Mouse (Mus musculus): ENCODE data around the gene Golga1. TPM values are rescaled to one million over a fixed set of nuclear protein-coding genes. Genes with fewer than 3 reads are reported as not detected.

The Golga1 gene
- polyA plus RNA-seq, 1 experiment = 7.7 TPM

DNA sequence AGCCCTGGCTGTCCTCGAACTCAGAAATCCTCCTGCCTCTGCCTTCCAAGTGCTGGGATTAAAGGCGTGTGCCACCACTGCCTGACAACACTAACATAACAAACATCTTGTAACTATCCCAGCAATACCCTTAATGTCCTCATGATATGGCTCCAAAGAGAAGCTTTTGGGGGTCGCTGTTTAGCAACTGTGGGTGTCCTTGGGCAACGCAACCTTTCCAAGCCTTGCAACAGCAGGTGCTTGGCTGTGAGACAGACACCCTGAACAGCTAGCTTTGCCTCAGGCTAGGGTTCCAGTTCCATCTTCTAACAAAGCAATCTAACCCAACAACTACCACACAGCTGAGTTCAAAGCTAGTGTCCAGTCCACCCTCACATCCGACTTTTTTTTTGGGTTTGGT is 61.8 kb downstream of the Golga1 start:
- Histone ChIP-seq H3K27me3 (ENCODE audit: control insufficient read depth, insufficient read depth, low read length) (no peaks in the 10 kb centered on the region), H3K4me3 (ENCODE audit: extremely low read depth, insufficient read depth, insufficient read length) (no peak overlapping the region), H3K36me3 (ENCODE audit: control insufficient read depth, insufficient read depth, low read length) (peaks cover 22% of the 10 kb centered on the region), H3K27ac (ENCODE audit: insufficient read depth, low read length) (no peak overlapping the region), H3K4me1 (ENCODE audit: control insufficient read depth, insufficient read depth, insufficient read length) (peaks cover 13% of the 10 kb centered on the region; the same call in 1 of the 2 replicates)
- 68% methylated on average over 5 of the region's 5 CpGs for WGBS
- TF ChIP-seq CTCF (IDR thresholded peaks at IDR 0.05; ENCODE audit: extremely low read depth, insufficient read depth, insufficient read length, insufficient replicate concordance) (no peak), POLR2A (IDR thresholded peaks at IDR 0.05; ENCODE audit: low read depth, low read length) (no peak)
- DNase-seq (ENCODE audit: low read depth in 1 of 2, low spot score in 2 of 2) = no peak

- H3K27me3 ChIP-seq (ENCODE audit: control insufficient read depth, insufficient read depth, low read length) = no peaks in the 10 kb centered on the region
Measured at GRCm38 (mm10) chr2:39003106-39003505, 62.2 kb downstream of the Golga1 start.

DNA sequence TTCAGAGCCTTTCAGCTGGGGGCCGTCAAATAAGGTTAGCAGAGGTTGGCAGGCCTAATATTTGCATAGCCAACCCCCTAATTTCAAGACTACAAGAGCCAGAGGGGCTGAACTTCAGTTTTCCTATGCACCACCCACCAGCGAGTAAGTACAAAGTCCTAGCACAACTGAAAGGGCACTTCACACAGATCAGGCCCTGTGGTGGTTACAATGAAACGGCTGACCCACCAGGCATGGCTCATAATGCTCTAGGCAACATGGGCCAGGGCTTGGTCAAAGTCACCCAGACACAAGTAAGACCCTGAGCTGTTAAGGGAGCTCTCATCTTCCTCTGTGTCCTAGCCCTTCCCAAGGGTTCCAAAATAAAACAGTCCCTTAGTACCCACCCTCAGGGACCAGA is 63.5 kb downstream of the Golga1 start:
- H3K4me3 ChIP-seq (ENCODE audit: extremely low read depth, insufficient read depth, insufficient read length) = no peak overlapping the region
- H3K4me1 ChIP-seq (ENCODE audit: control insufficient read depth, insufficient read depth, insufficient read length) = peaks cover 17% of the 10 kb centered on the region; the same call in 1 of the 2 replicates
- WGBS = 87% methylated on average over 3 of the region's 3 CpGs
- TF ChIP-seq POLR2A (IDR thresholded peaks at IDR 0.05; ENCODE audit: low read depth, low read length) (no peak), CTCF (IDR thresholded peaks at IDR 0.05; ENCODE audit: extremely low read depth, insufficient read depth, insufficient read length, insufficient replicate concordance) (no peak)
- H3K27me3 ChIP-seq (ENCODE audit: control insufficient read depth, insufficient read depth, low read length) = no peaks in the 10 kb centered on the region
- H3K36me3 ChIP-seq (ENCODE audit: control insufficient read depth, insufficient read depth, low read length) = peaks cover 22% of the 10 kb centered on the region
- H3K27ac ChIP-seq (ENCODE audit: insufficient read depth, low read length) = no peak overlapping the region
- no peak for DNase-seq (ENCODE audit: low read depth in 1 of 2, low spot score in 2 of 2)

More at GRCm38 (mm10) chr2:39003106-39003505, 62.2 kb downstream of the Golga1 start:
- DNase-seq (ENCODE audit: low read depth in 1 of 2, low spot score in 2 of 2) = no peak
- H3K4me3 ChIP-seq (ENCODE audit: extremely low read depth, insufficient read depth, insufficient read length) = no peak overlapping the region
- WGBS = 51% methylated on average over 8 of the region's 8 CpGs
- H3K36me3 ChIP-seq (ENCODE audit: control insufficient read depth, insufficient read depth, low read length) = peaks cover 22% of the 10 kb centered on the region
- peaks cover 13% of the 10 kb centered on the region; the same call in 1 of the 2 replicates for H3K4me1 ChIP-seq (ENCODE audit: control insufficient read depth, insufficient read depth, insufficient read length)
- TF ChIP-seq POLR2A (IDR thresholded peaks at IDR 0.05; ENCODE audit: low read depth, low read length) = no peak
- TF ChIP-seq CTCF (IDR thresholded peaks at IDR 0.05; ENCODE audit: extremely low read depth, insufficient read depth, insufficient read length, insufficient replicate concordance) = no peak
- no peak overlapping the region for H3K27ac ChIP-seq (ENCODE audit: insufficient read depth, low read length)

- TF ChIP-seq CTCF (IDR thresholded peaks at IDR 0.05; ENCODE audit: extremely low read depth, insufficient read depth, insufficient read length, insufficient replicate concordance) (no peak), POLR2A (IDR thresholded peaks at IDR 0.05; ENCODE audit: low read depth, low read length) (no peak)
- WGBS = 85% methylated on average over 4 of the region's 4 CpGs
- peaks cover 13% of the 10 kb centered on the region; the same call in 1 of the 2 replicates for H3K4me1 ChIP-seq (ENCODE audit: control insufficient read depth, insufficient read depth, insufficient read length)
- H3K27ac ChIP-seq (ENCODE audit: insufficient read depth, low read length) = no peak overlapping the region
- peaks cover 22% of the 10 kb centered on the region for H3K36me3 ChIP-seq (ENCODE audit: control insufficient read depth, insufficient read depth, low read length)
- no peaks in the 10 kb centered on the region for H3K27me3 ChIP-seq (ENCODE audit: control insufficient read depth, insufficient read depth, low read length)
- no peak overlapping the region for H3K4me3 ChIP-seq (ENCODE audit: extremely low read depth, insufficient read depth, insufficient read length)
- DNase-seq (ENCODE audit: low read depth in 1 of 2, low spot score in 2 of 2) = no peak
Measured at GRCm38 (mm10) chr2:39000587-39000919, 64.8 kb downstream of the Golga1 start.

DNA sequence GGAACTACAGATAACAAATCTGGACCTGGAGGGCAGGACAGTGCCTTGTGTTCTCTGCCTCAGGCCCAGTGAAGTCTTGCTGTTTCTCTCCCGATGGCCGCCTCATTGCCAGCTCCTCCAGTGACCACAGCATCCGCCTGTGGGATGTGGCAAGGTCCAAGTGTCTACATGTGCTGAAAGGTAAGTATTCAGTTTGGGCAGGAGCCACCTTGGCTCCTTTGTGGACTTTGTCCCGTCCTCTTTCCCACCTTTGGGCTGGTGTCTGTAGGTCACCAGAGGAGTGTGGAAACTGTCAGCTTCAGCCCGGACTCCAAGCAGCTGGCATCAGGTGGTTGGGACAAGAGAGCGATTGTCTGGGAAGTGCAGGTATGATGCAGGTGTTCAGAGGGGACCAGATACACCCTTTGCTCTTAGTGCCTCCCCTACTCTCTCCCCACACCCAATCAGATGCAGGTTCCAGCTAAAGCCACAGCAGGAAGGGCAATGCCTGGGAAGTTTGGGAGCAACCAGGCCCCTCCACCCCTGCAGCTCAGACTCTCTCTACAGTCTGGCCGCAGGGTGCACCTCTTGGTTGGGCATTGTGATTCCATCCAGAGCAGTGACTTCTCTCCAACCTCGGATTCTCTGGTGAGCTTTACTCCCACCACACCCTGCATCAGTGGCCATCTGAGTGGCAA is 65.3 kb downstream of the Golga1 start:
- Histone ChIP-seq H3K27me3 (ENCODE audit: control insufficient read depth, insufficient read depth, low read length) (no peaks in the 10 kb centered on the region), H3K27ac (ENCODE audit: insufficient read depth, low read length) (no peak overlapping the region), H3K4me1 (ENCODE audit: control insufficient read depth, insufficient read depth, insufficient read length) (peaks cover 13% of the 10 kb centered on the region; the same call in 1 of the 2 replicates), H3K4me3 (ENCODE audit: extremely low read depth, insufficient read depth, insufficient read length) (no peak overlapping the region), H3K36me3 (ENCODE audit: control insufficient read depth, insufficient read depth, low read length) (peaks cover 22% of the 10 kb centered on the region)
- DNase-seq (ENCODE audit: low read depth in 1 of 2, low spot score in 2 of 2) = no peak
- 75% methylated on average over 8 of the region's 8 CpGs for WGBS
- TF ChIP-seq POLR2A (IDR thresholded peaks at IDR 0.05; ENCODE audit: low read depth, low read length) = no peak
- TF ChIP-seq CTCF (IDR thresholded peaks at IDR 0.05; ENCODE audit: extremely low read depth, insufficient read depth, insufficient read length, insufficient replicate concordance) = no peak

DNA sequence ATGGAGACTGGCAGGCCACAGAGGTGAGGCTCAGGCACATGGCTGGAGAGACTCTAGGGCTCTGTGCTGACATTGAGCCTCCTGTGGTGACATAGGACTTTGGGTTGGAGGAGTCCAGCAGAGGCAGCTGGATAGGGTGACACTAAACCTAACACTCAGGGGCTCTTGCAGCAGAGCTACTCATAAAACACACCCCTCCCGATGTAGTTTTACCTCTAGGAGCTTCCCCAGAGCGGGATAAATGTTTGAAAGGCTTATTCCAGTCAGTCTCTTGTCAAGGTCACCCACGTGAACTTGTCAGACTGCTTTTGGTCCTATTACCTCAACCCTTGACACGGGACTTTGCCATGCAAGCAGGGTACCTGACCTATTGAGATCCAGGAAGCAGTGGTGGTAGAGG is 66.0 kb downstream of the Golga1 start:
- Histone ChIP-seq H3K4me3 (ENCODE audit: extremely low read depth, insufficient read depth, insufficient read length) (no peak overlapping the region), H3K36me3 (ENCODE audit: control insufficient read depth, insufficient read depth, low read length) (peaks cover 22% of the 10 kb centered on the region), H3K4me1 (ENCODE audit: control insufficient read depth, insufficient read depth, insufficient read length) (peaks cover 11% of the 10 kb centered on the region; the same call in 1 of the 2 replicates), H3K27me3 (ENCODE audit: control insufficient read depth, insufficient read depth, low read length) (no peaks in the 10 kb centered on the region), H3K27ac (ENCODE audit: insufficient read depth, low read length) (no peak overlapping the region)
- 70% methylated on average over 4 of the region's 4 CpGs for WGBS
- no peak for DNase-seq (ENCODE audit: low read depth in 1 of 2, low spot score in 2 of 2)
- TF ChIP-seq POLR2A (IDR thresholded peaks at IDR 0.05; ENCODE audit: low read depth, low read length) (no peak), CTCF (IDR thresholded peaks at IDR 0.05; ENCODE audit: extremely low read depth, insufficient read depth, insufficient read length, insufficient replicate concordance) (no peak)
